Mouse (Mus musculus): ENCODE data around the gene Pakap. TPM values are rescaled to one million over a fixed set of nuclear protein-coding genes. Genes with fewer than 3 reads are reported as not detected.

The Pakap gene
- polyA plus RNA-seq, 1 experiment from 2014 or later, result 9.8 TPM

- H3K4me3 ChIP-seq (ENCODE audit: low read depth, low read length), result no peak overlapping the region
Observed at GRCm38 (mm10) chr4:57607247-57607942, 39.4 kb downstream of the Pakap start.

DNA sequence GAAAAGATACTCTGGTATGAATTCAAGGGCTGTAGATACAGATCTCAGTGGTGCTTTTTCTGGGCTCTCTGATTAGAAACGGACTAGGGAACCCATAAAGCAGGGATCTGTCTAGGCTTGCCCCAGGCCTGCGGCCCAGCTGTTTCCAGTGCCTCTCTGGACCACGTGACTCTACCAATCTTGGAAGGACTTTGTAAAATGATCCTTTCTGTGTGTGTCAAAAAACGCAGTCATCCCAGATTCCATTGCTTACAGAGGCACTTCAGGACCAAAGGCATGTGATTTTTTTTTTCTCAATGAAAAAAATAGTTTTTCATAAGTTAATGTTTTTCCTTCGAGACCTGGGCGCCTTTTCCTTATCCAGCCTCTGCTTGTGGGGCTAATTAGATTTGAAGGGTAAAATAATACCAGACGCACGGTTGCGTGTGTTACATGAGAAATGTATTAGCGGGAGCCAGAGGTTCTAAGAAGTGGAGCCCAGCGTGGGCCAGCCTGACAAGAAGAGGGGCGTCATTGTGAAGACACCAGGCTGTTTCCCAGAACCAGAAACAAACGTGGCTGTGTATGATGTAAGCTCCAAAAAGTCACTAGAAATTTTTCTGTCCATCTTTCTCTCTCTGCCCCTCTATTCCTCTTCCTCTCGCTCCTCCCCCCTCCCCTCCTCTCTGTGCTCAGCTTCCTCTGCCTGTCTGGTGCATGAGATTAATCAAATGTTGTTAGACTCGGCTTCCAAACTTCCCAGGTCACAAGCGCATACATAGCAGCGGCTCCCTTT lies 43.5 kb downstream of the Pakap start:
- Histone ChIP-seq H3K4me2 (ENCODE audit: low read depth, low read length) (no peak overlapping the region), H3K4me3 (ENCODE audit: low read depth, low read length) (no peak overlapping the region), H3K9me3 (ENCODE audit: control insufficient read depth, low read length) (no peaks in the 10 kb centered on the region), H3K27me3 (ENCODE audit: control insufficient read depth, insufficient read depth, low read length) (no peaks in the 10 kb centered on the region), H3K9ac (replicated peaks; ENCODE audit: low read depth, low read length) (no peak overlapping the region), H3K4me1 (ENCODE audit: control insufficient read depth, insufficient read depth, low read length) (no peaks in the 10 kb centered on the region), H3K27ac (ENCODE audit: low read depth, low read length) (no peak overlapping the region), H3K36me3 (ENCODE audit: control insufficient read depth, insufficient read depth, low read length) (no peaks in the 10 kb centered on the region)
- no peak for ATAC-seq (ENCODE audit: low read depth)
- WGBS, result 62% methylated on average over 17 of the region's 17 CpGs

More at GRCm38 (mm10) chr4:57607247-57607942, 39.4 kb downstream of the Pakap start:
- Histone ChIP-seq H3K4me2 (ENCODE audit: low read depth, low read length) (no peak overlapping the region; the same call in 1 of the 2 replicates), H3K36me3 (ENCODE audit: control insufficient read depth, insufficient read depth, low read length) (no peaks in the 10 kb centered on the region), H3K4me1 (ENCODE audit: control insufficient read depth, insufficient read depth, low read length) (no peaks in the 10 kb centered on the region), H3K27ac (ENCODE audit: low read depth, low read length) (no peak overlapping the region), H3K9ac (replicated peaks; ENCODE audit: low read depth, low read length) (no peak overlapping the region), H3K9me3 (ENCODE audit: control insufficient read depth, low read length) (no peaks in the 10 kb centered on the region), H3K27me3 (ENCODE audit: control insufficient read depth, insufficient read depth, low read length) (no peaks in the 10 kb centered on the region)
- 39% methylated on average over 22 of the region's 22 CpGs for WGBS
- peak; percentile 81 for ATAC-seq (ENCODE audit: low read depth)

DNA sequence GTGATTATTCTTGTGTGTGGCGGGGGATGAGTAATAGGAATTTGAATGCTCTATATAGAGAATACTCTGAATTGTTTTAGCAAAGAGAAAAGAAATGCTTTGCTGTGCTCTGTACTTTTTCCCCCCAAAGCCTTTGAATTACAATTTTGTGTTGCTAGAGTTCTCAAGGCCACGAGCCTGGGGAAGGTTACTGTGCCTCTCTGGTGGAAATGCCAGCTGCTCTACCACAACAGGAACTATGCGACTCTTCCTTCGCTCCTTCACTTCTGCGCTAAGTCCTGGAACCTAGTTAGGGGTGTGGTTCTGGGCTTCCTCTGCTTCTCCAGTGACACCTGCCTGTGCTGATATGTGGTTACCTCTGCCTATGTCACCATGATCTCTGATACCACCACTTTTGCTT lies 44.7 kb downstream of the Pakap start:
- no peak overlapping the region for H3K9ac ChIP-seq (replicated peaks; ENCODE audit: low read depth, low read length)
- H3K4me2 ChIP-seq (ENCODE audit: low read depth, low read length), result no peak overlapping the region
- no peaks in the 10 kb centered on the region for H3K27me3 ChIP-seq (ENCODE audit: control insufficient read depth, insufficient read depth, low read length)
- no peak overlapping the region for H3K27ac ChIP-seq (ENCODE audit: low read depth, low read length)
- no peak overlapping the region for H3K4me3 ChIP-seq (ENCODE audit: low read depth, low read length)
- 92% methylated on average over 5 of the region's 5 CpGs for WGBS
- H3K36me3 ChIP-seq (ENCODE audit: control insufficient read depth, insufficient read depth, low read length), result no peaks in the 10 kb centered on the region
- H3K4me1 ChIP-seq (ENCODE audit: control insufficient read depth, insufficient read depth, low read length), result no peaks in the 10 kb centered on the region
- ATAC-seq (ENCODE audit: low read depth), result no peak
- H3K9me3 ChIP-seq (ENCODE audit: control insufficient read depth, low read length), result no peaks in the 10 kb centered on the region

DNA sequence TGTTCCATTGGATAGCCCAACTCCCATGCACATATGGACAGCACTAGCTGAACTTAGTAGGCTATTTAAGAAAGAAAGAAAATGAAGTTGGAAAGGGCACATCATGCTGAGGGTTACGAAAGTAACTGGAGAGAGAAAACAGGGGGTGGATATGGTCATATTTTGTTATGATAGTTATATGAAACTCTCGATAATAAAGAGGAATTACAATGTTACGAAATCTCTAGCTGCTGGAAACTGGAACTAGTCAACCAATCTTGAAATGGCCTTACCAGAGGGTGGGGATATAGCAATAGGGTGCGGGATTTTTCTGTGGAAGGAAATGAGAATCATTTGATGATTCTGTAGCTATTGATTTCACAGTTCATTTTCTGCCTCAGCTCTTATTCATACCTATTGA lies 46.7 kb downstream of the Pakap start:
- WGBS, result 93% methylated on average over 4 of the region's 4 CpGs
- H3K4me2 ChIP-seq (ENCODE audit: low read depth, low read length), result no peak overlapping the region
- no peaks in the 10 kb centered on the region for H3K27me3 ChIP-seq (ENCODE audit: control insufficient read depth, insufficient read depth, low read length)
- no peak overlapping the region for H3K27ac ChIP-seq (ENCODE audit: low read depth, low read length)
- no peaks in the 10 kb centered on the region for H3K36me3 ChIP-seq (ENCODE audit: control insufficient read depth, insufficient read depth, low read length)
- H3K4me1 ChIP-seq (ENCODE audit: control insufficient read depth, insufficient read depth, low read length), result no peaks in the 10 kb centered on the region
- no peaks in the 10 kb centered on the region for H3K9me3 ChIP-seq (ENCODE audit: control insufficient read depth, low read length)
- ATAC-seq (ENCODE audit: low read depth), result no peak
- no peak overlapping the region for H3K9ac ChIP-seq (replicated peaks; ENCODE audit: low read depth, low read length)
- no peak overlapping the region for H3K4me3 ChIP-seq (ENCODE audit: low read depth, low read length)

- Histone ChIP-seq H3K27me3 (ENCODE audit: control insufficient read depth, insufficient read depth, low read length) (no peaks in the 10 kb centered on the region), H3K36me3 (ENCODE audit: control insufficient read depth, insufficient read depth, low read length) (no peaks in the 10 kb centered on the region), H3K27ac (ENCODE audit: low read depth, low read length) (no peak overlapping the region), H3K9me3 (ENCODE audit: control insufficient read depth, low read length) (no peaks in the 10 kb centered on the region), H3K9ac (replicated peaks; ENCODE audit: low read depth, low read length) (no peak overlapping the region), H3K4me1 (ENCODE audit: control insufficient read depth, insufficient read depth, low read length) (no peaks in the 10 kb centered on the region), H3K4me2 (ENCODE audit: low read depth, low read length) (no peak overlapping the region), H3K4me3 (ENCODE audit: low read depth, low read length) (no peak overlapping the region)
- no peak for ATAC-seq (ENCODE audit: low read depth)
- WGBS, result 93% methylated on average over 6 of the region's 6 CpGs
Observed at GRCm38 (mm10) chr4:57618743-57619142, 50.8 kb downstream of the Pakap start.

DNA sequence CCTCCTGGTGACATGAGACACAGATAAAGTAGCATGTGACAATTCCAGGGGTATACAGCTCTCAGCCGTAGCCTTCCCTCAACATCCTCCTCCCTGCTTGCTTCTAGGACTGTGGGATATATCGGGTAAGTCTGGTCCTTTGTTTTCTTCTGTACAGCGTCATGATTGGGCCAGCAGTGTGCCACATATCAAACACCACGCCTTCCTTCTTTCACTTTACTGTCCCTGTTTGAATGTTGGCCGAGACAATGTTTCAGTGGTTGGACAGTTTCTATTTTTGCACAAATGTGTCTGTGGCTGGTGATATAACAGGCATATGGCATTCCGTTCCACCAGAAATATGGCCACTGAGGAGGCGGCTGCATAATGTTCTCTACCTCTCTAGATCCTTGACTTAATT lies 54.8 kb downstream of the Pakap start:
- no peaks in the 10 kb centered on the region for H3K9me3 ChIP-seq (ENCODE audit: control insufficient read depth, low read length)
- no peak overlapping the region for H3K9ac ChIP-seq (replicated peaks; ENCODE audit: low read depth, low read length)
- H3K36me3 ChIP-seq (ENCODE audit: control insufficient read depth, insufficient read depth, low read length), result no peaks in the 10 kb centered on the region
- no peak overlapping the region for H3K4me2 ChIP-seq (ENCODE audit: low read depth, low read length)
- no peaks in the 10 kb centered on the region for H3K4me1 ChIP-seq (ENCODE audit: control insufficient read depth, insufficient read depth, low read length)
- no peak overlapping the region for H3K27ac ChIP-seq (ENCODE audit: low read depth, low read length)
- no peak overlapping the region for H3K4me3 ChIP-seq (ENCODE audit: low read depth, low read length)
- 83% methylated on average over 7 of the region's 7 CpGs for WGBS
- H3K27me3 ChIP-seq (ENCODE audit: control insufficient read depth, insufficient read depth, low read length), result no peaks in the 10 kb centered on the region
- ATAC-seq (ENCODE audit: low read depth), result no peak

DNA sequence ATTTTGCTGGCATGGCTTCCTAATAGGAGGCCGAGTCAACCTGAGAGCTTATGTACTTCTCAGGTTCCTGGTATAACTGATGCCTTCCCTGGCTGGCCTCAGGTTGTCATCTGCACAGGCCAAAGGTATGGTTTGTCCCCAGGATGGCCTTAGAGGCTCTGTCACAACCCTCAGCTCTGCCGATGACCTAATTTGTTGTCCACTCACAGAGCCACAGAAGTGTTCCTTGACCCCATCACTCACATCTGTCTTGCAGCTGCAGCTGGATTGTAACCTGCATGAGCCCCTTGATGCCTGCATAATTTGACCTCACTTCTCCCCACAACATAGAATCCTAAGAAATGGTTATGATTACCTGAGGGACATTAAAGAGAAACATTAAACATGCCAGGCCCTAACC lies 56.8 kb downstream of the Pakap start:
- ATAC-seq (ENCODE audit: low read depth), result no peak
- H3K27ac ChIP-seq (ENCODE audit: low read depth, low read length), result no peak overlapping the region
- H3K4me1 ChIP-seq (ENCODE audit: control insufficient read depth, insufficient read depth, low read length), result no peaks in the 10 kb centered on the region
- H3K4me2 ChIP-seq (ENCODE audit: low read depth, low read length), result no peak overlapping the region
- no peaks in the 10 kb centered on the region for H3K9me3 ChIP-seq (ENCODE audit: control insufficient read depth, low read length)
- no peak overlapping the region for H3K4me3 ChIP-seq (ENCODE audit: low read depth, low read length)
- WGBS, result 79% methylated on average over 2 of the region's 2 CpGs
- no peaks in the 10 kb centered on the region for H3K27me3 ChIP-seq (ENCODE audit: control insufficient read depth, insufficient read depth, low read length)
- no peaks in the 10 kb centered on the region for H3K36me3 ChIP-seq (ENCODE audit: control insufficient read depth, insufficient read depth, low read length)
- no peak overlapping the region for H3K9ac ChIP-seq (replicated peaks; ENCODE audit: low read depth, low read length)

GRCm38 (mm10) chr4:57625306-57625705 lies 57.3 kb downstream of the Pakap start:
- H3K36me3 ChIP-seq (ENCODE audit: control insufficient read depth, insufficient read depth, low read length), result no peaks in the 10 kb centered on the region
- no peak overlapping the region for H3K27ac ChIP-seq (ENCODE audit: low read depth, low read length)
- H3K4me3 ChIP-seq (ENCODE audit: low read depth, low read length), result no peak overlapping the region
- H3K9ac ChIP-seq (replicated peaks; ENCODE audit: low read depth, low read length), result no peak overlapping the region
- whole genome bisulfite sequencing, result 81% methylated on average over 1 of the region's 1 CpGs
- no peaks in the 10 kb centered on the region for H3K27me3 ChIP-seq (ENCODE audit: control insufficient read depth, insufficient read depth, low read length)
- H3K4me2 ChIP-seq (ENCODE audit: low read depth, low read length), result no peak overlapping the region
- no peak for ATAC-seq (ENCODE audit: low read depth)
- no peaks in the 10 kb centered on the region for H3K4me1 ChIP-seq (ENCODE audit: control insufficient read depth, insufficient read depth, low read length)
- H3K9me3 ChIP-seq (ENCODE audit: control insufficient read depth, low read length), result no peaks in the 10 kb centered on the region

GRCm38 (mm10) chr4:57625756-57626155 lies 57.8 kb downstream of the Pakap start:
- H3K27me3 ChIP-seq (ENCODE audit: control insufficient read depth, insufficient read depth, low read length), result no peaks in the 10 kb centered on the region
- H3K4me1 ChIP-seq (ENCODE audit: control insufficient read depth, insufficient read depth, low read length), result no peaks in the 10 kb centered on the region
- ATAC-seq (ENCODE audit: low read depth), result no peak
- no peak overlapping the region for H3K4me3 ChIP-seq (ENCODE audit: low read depth, low read length)
- no peak overlapping the region for H3K9ac ChIP-seq (replicated peaks; ENCODE audit: low read depth, low read length)
- no peak overlapping the region for H3K4me2 ChIP-seq (ENCODE audit: low read depth, low read length)
- H3K9me3 ChIP-seq (ENCODE audit: control insufficient read depth, low read length), result no peaks in the 10 kb centered on the region
- WGBS, result 74% methylated on average over 1 of the region's 1 CpGs
- H3K36me3 ChIP-seq (ENCODE audit: control insufficient read depth, insufficient read depth, low read length), result no peaks in the 10 kb centered on the region
- H3K27ac ChIP-seq (ENCODE audit: low read depth, low read length), result no peak overlapping the region

All from neural tube, embryonic 14.5 days (tissue).